In genomic region chr5:140723822-140724221, GRCm38 (mm10) we compare ENCODE assay signal across 12 mouse cellular contexts. TPM values are rescaled to one million over a fixed set of nuclear protein-coding genes. Genes with fewer than 3 reads are reported as not detected.
A peak's percentile ranks its signal among the peaks of the same experiment; 100 is the strongest.
DNase-seq lines count a peak whose midpoint lies in the region; ATAC-seq and TF ChIP-seq lines count a peak whose summit lies in the region.
"Had no signal": no experiment of that assay in that cellular context is flagged by ENCODE, and none has a peak within 500 bp of the region (broad histone marks: within the 10 kb centered on the region; RNA-seq: fewer than 3 reads in every experiment).

Amz1 (plus strand) TSS chr5:140724127.

- no peak for TF ChIP-seq CTCF in cortical plate, adult 2 months (IDR thresholded peaks at IDR 0.05; ENCODE audit: extremely low read depth, insufficient read depth, low read length)

- no peak within 1 kb of the TSS for H3K27ac ChIP-seq in forebrain, embryonic 11.5 days (ENCODE audit: low read depth, low read length)
- H3K27ac ChIP-seq in forebrain, embryonic 10.5 days = no peak within 1 kb of the TSS; the same call in 1 of the 2 replicates
- H3K27ac ChIP-seq in cortical plate, adult 2 months (ENCODE audit: insufficient read depth, low read length) = no peak within 1 kb of the TSS
- no peak within 1 kb of the TSS for H3K27ac ChIP-seq in neural tube, embryonic 12.5 days
- H3K27ac ChIP-seq: lung, embryonic 15.5 days had no signal

- WGBS in forebrain, embryonic 11.5 days = 83% methylated on average over 13 of the region's 13 CpGs
- WGBS in forebrain, embryonic 10.5 days = 85% methylated on average over 13 of the region's 13 CpGs
- WGBS in neural tube, embryonic 12.5 days = 70% methylated on average over 13 of the region's 13 CpGs

- DNase-seq in forebrain, embryonic 11.5 days (ENCODE audit: low spot score) = no peak
- DNase-seq in forebrain, embryonic 10.5 days (ENCODE audit: extremely low spot score, low spot score) = no peak
- peak; percentile 71 to 75 for DNase-seq in layer of hippocampus, adult 8-10 months (ENCODE audit: low spot score in 2 of 2)
- DNase-seq in adrenal gland, postnatal 25 days = no peak
- no peak for DNase-seq in heart, postnatal 4 days
- DNase-seq: cerebellum, postnatal 36 days; gastrocnemius, postnatal 25 days had no signal

- H3K4me3 ChIP-seq in forebrain, embryonic 11.5 days (ENCODE audit: low read depth, low read length) = no peak within 1 kb of the TSS
- no peak within 1 kb of the TSS for H3K4me3 ChIP-seq in forebrain, embryonic 10.5 days
- peak within 1 kb of the TSS; percentile 28 for H3K4me3 ChIP-seq in cortical plate, adult 2 months (ENCODE audit: insufficient read depth, low read length)
- H3K4me3 ChIP-seq in neural tube, embryonic 12.5 days = no peak within 1 kb of the TSS
- H3K4me3 ChIP-seq: lung, embryonic 15.5 days had no signal

- no peak for TF ChIP-seq POLR2A in cortical plate, adult 2 months (IDR thresholded peaks at IDR 0.05; ENCODE audit: extremely low read depth, insufficient read depth, low read length)

- no peaks in the 10 kb centered on the region for H3K4me1 ChIP-seq in forebrain, embryonic 11.5 days (replicated peaks; ENCODE audit: control insufficient read depth, insufficient read depth, low read length)
- H3K4me1 ChIP-seq in forebrain, embryonic 10.5 days = 0 out of 2 replicates have a peak, but pooled peaks cover 3% of the 10 kb centered on the region
- H3K4me1 ChIP-seq in cortical plate, adult 2 months (ENCODE audit: control insufficient read depth, insufficient read depth, low read length) = peaks cover 4% of the 10 kb centered on the region
- peaks cover 13% of the 10 kb centered on the region; the same call in 1 of the 2 replicates for H3K4me1 ChIP-seq in neural tube, embryonic 12.5 days
- H3K4me1 ChIP-seq: lung, embryonic 15.5 days had no signal

- peak; percentile 49; the same call in 1 of the 2 replicates for ATAC-seq in forebrain, embryonic 11.5 days (replicated peaks; ENCODE audit: low FRiP score)
- ATAC-seq in neural tube, embryonic 12.5 days (ENCODE audit: low FRiP score, low read depth) = peak; percentile 44
- ATAC-seq in granulocyte monocyte progenitor cell, adult 5-6 weeks (replicated peaks; ENCODE audit: poor library complexity, severe bottlenecking) = no peak
- ATAC-seq: intestine, embryonic 16.5 days had no signal

- no peaks in the 10 kb centered on the region for H3K9me3 ChIP-seq in forebrain, embryonic 11.5 days (ENCODE audit: control insufficient read depth, low read length)
- H3K9me3 ChIP-seq in forebrain, embryonic 10.5 days = no peaks in the 10 kb centered on the region
- no peaks in the 10 kb centered on the region for H3K9me3 ChIP-seq in neural tube, embryonic 12.5 days
- H3K9me3 ChIP-seq: lung, embryonic 15.5 days had no signal

- no peaks in the 10 kb centered on the region; the same call in 1 of the 2 replicates for H3K36me3 ChIP-seq in forebrain, embryonic 11.5 days (ENCODE audit: control insufficient read depth, insufficient read depth, low read length)
- H3K36me3 ChIP-seq in forebrain, embryonic 10.5 days (replicated peaks) = peaks cover 15% of the 10 kb centered on the region
- H3K36me3 ChIP-seq in neural tube, embryonic 12.5 days = peaks cover 9% of the 10 kb centered on the region

- H3K4me2 ChIP-seq in forebrain, embryonic 11.5 days (ENCODE audit: low read depth, low read length, severe bottlenecking) = no peak within 1 kb of the TSS
- H3K4me2 ChIP-seq in neural tube, embryonic 12.5 days (replicated peaks) = no peak within 1 kb of the TSS
- H3K4me2 ChIP-seq: lung, embryonic 15.5 days had no signal

- H3K27me3 ChIP-seq in forebrain, embryonic 11.5 days (ENCODE audit: control insufficient read depth, insufficient read depth, low read length) = no peaks in the 10 kb centered on the region
- no peaks in the 10 kb centered on the region for H3K27me3 ChIP-seq in forebrain, embryonic 10.5 days (ENCODE audit: poor library complexity, severe bottlenecking)
- H3K27me3 ChIP-seq in neural tube, embryonic 12.5 days (replicated peaks) = no peaks in the 10 kb centered on the region
- H3K27me3 ChIP-seq: lung, embryonic 15.5 days had no signal

- no peak within 1 kb of the TSS for H3K9ac ChIP-seq in forebrain, embryonic 11.5 days (ENCODE audit: low read length)
- H3K9ac ChIP-seq in neural tube, embryonic 12.5 days = 0 out of 2 replicates have a peak within 1 kb of the TSS, but pooled peaks have one; percentile 17
- H3K9ac ChIP-seq: lung, embryonic 15.5 days had no signal

RNA-seq across cellular contexts. Expression of gene Amz1, which starts in this region (rescaled TPM):
- polyA plus RNA-seq in forebrain, embryonic 11.5 days (2014; fragmentation: Nextera tagmentation; extraction: Ambion mirVana) = 0.93 and 0.96 TPM in 2 replicates
- 0.63 and 0.66 TPM in 2 replicates for polyA plus RNA-seq in forebrain, embryonic 10.5 days (2016; fragmentation: Nextera tagmentation; extraction: Ambion mirVana)
- 8.3 and 9.3 TPM in 2 replicates for polyA plus RNA-seq in cortical plate, adult 2 months (2012; rRNA removed)
- 10 to 100 TPM; 15.3 to 21.4 (median 18.7) TPM for total RNA-seq in layer of hippocampus, adult 8-10 months (2022)
- polyA plus RNA-seq in neural tube, embryonic 12.5 days (2016; fragmentation: Nextera tagmentation; extraction: Ambion mirVana) = 0.91 and 1.5 TPM in 2 replicates
- total RNA-seq in granulocyte monocyte progenitor cell, adult 5-6 weeks (2014; fragmentation: Nextera tagmentation) = 2.8 and 3.1 TPM in 2 replicates
- total RNA-seq in granulocyte monocyte progenitor cell, adult 5-6 weeks (2017) = 0.77 and 0.78 TPM in 2 replicates
- 0.29 and 1.0 TPM in 2 replicates for total RNA-seq in adrenal gland, postnatal 25 days (2021)
- 1 to 10 TPM in 1 of 2 experiments, under 1 TPM in 1; 0.93 to 1.5 TPM for total RNA-seq in heart, postnatal 4 days (2021)

Comparison
In these comparisons a context has a peak if more than half of its experiments do, and no peak if none do; other contexts are left out.
1. Peak in ATAC-seq in forebrain, embryonic 11.5 days; RNA of the gene not detected or under 1 TPM.
2. DNase-seq: peak in layer of hippocampus, adult 8-10 months (2 of 2); none in forebrain, embryonic 11.5 days (single experiment), forebrain, embryonic 10.5 days (single experiment), adrenal gland, postnatal 25 days (single experiment) and heart, postnatal 4 days (single experiment).